Mouse (Mus musculus): ENCODE measurements around the gene Vgll1. TPM values are rescaled to one million over a fixed set of nuclear protein-coding genes. Genes with fewer than 3 reads are reported as not detected.

Vgll1 gene
- polyA plus RNA-seq, 1 experiment from 2014 or later: 0.62 TPM

DNA sequence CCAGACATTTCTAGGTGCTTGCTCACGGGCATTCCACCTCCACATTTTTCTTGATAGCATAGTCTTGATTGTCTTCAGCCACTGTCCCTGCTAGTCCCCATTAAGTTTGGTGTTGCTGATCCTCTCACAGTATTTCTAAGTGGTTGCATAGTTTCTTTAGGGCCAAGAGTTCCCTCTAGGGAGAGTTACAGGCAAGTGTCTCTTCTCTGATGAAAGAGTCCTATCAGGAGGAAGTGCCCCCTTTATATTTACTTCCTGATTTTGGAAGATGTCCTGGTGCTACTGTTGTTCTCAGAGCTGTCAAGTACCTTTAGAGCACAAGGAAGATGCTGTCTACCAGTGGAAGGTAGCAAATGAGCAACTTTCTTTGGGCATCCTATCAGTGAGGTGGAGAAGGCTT, 65.6 kb downstream of the Vgll1 start:
- DNase-seq (ENCODE audit: low spot score): no peak
- 48% methylated on average over 1 of the region's 1 CpGs for WGBS
- no peaks in the 10 kb centered on the region for H3K27me3 ChIP-seq (ENCODE audit: insufficient read depth, poor library complexity, severe bottlenecking)
- no peak overlapping the region for H3K27ac ChIP-seq
- no peak overlapping the region for H3K4me3 ChIP-seq
- H3K9me3 ChIP-seq: no peaks in the 10 kb centered on the region
- H3K4me1 ChIP-seq: no peaks in the 10 kb centered on the region
- H3K36me3 ChIP-seq: no peaks in the 10 kb centered on the region

Other genes starting within 250 kb of the Vgll1 start
- not detected in 2 replicates for gene Adgrg4, start 217.9 kb upstream of the Vgll1 start, polyA plus RNA-seq (2016; fragmentation: Nextera tagmentation; extraction: Ambion mirVana)
- gene Brs3, start 45.0 kb upstream of the Vgll1 start, polyA plus RNA-seq (2016; fragmentation: Nextera tagmentation; extraction: Ambion mirVana): not detected in 2 replicates
- gene Htatsf1, start 34.5 kb upstream of the Vgll1 start, polyA plus RNA-seq (2016; fragmentation: Nextera tagmentation; extraction: Ambion mirVana): 67.1 and 68.1 TPM in 2 replicates
- not detected in 2 replicates for gene Cd40lg, start 124.0 kb downstream of the Vgll1 start, polyA plus RNA-seq (2016; fragmentation: Nextera tagmentation; extraction: Ambion mirVana)

Measured in heart, embryonic 10.5 days (tissue).